Mouse (Mus musculus) CH12.LX (cell line): Measurements from ENCODE around the gene Itgal. TPM values are rescaled to one million over a fixed set of nuclear protein-coding genes. Genes with fewer than 3 reads are reported as not detected.

ENCODE experiments used
- DNase-seq: peaks from one replicate; pipeline ENCODE4 v3.0.0-alpha.2; 2013; ENCODE audit errors: extremely low read depth
- H3K27ac ChIP-seq: 2 replicates; pipeline ENCODE4 v1.5.1; 2012; ENCODE audit warnings: low read depth, mild to moderate bottlenecking, control low read depth, moderate library complexity; ENCODE audit not compliant: insufficient read depth
- H3K27me3 ChIP-seq: replicated peaks from 2 replicates; pipeline ENCODE3; 2012; ENCODE audit warnings: inconsistent platforms
- H3K36me3 ChIP-seq, 2 experiments: replicated peaks in 1 of 2; 2 replicates each; pipeline versions ENCODE3 to v1.6.1; 2012; ENCODE audit warnings: inconsistent platforms in 1 of 2, low read length in 1 of 2, mild to moderate bottlenecking in 1 of 2, mixed read lengths in 1 of 2, moderate library complexity in 1 of 2; ENCODE audit not compliant: control insufficient read depth in 1 of 2, insufficient read depth in 1 of 2
- H3K4me1 ChIP-seq, 2 experiments: 2 replicates each; pipeline ENCODE4 v1.6.1; 2012; ENCODE audit warnings: inconsistent platforms in 1 of 2, moderate library complexity in 1 of 2; ENCODE audit not compliant: insufficient read depth in 2 of 2, control insufficient read depth in 1 of 2
- H3K4me2 ChIP-seq: 2 replicates; pipeline ENCODE4 v1.6.1; 2012; ENCODE audit warnings: low read depth, mild to moderate bottlenecking, control low read depth; ENCODE audit not compliant: poor library complexity, insufficient read depth, severe bottlenecking
- H3K4me3 ChIP-seq, 3 experiments: fragments of 150-350 bp in 1 of 3; sonication (generic) in 1 of 3; replicated peaks in 1 of 3; 2 replicates each; pipeline versions ENCODE3 to v1.5.1; 2011 to 2012; ENCODE audit warnings: low read depth in 2 of 3, low read length in 2 of 3, mild to moderate bottlenecking in 2 of 3, moderate library complexity in 2 of 3, control low read depth in 1 of 3, improper control_type of control experiment in 1 of 3, inconsistent platforms in 1 of 3, mixed read lengths in 1 of 3; ENCODE audit not compliant: poor library complexity in 1 of 3
- H3K79me2 ChIP-seq: replicated peaks from 2 replicates; pipeline ENCODE4 v1.6.1; 2012; ENCODE audit warnings: mild to moderate bottlenecking, moderate library complexity; ENCODE audit not compliant: control insufficient read depth, poor library complexity, insufficient read depth, severe bottlenecking; ENCODE audit errors: extremely low read depth
- H3K9ac ChIP-seq: 2 replicates; pipeline ENCODE4 v1.6.1; 2012; ENCODE audit warnings: low read depth, mild to moderate bottlenecking, control low read depth, moderate library complexity; ENCODE audit not compliant: insufficient read depth
- H3K9me3 ChIP-seq: replicated peaks from 2 replicates; pipeline ENCODE3; 2012; ENCODE audit warnings: low read length, inconsistent platforms, mixed read lengths
- CHD1 ChIP-seq: IDR thresholded peaks from 2 replicates; pipeline ENCODE4 v1.6.1; 2012; ENCODE audit warnings: low read depth, low read length, improper control_type of control experiment, inconsistent platforms
- CHD2 ChIP-seq: IDR thresholded peaks from 2 replicates; pipeline ENCODE4 v1.6.1; 2011; ENCODE audit warnings: low read length, improper control_type of control experiment
- EP300 ChIP-seq: IDR thresholded peaks from 2 replicates; pipeline ENCODE4 v1.6.1; 2011; ENCODE audit warnings: low read length, improper control_type of control experiment
- ETS1 ChIP-seq: conservative IDR thresholded peaks from 2 replicates; pipeline ENCODE4 v1.6.1; 2012; ENCODE audit warnings: low read depth, mild to moderate bottlenecking, inconsistent platforms, low read length, improper control_type of control experiment, moderate library complexity
- JUN ChIP-seq: IDR thresholded peaks from 2 replicates; pipeline ENCODE4 v1.6.1; 2011; ENCODE audit warnings: low read depth, mild to moderate bottlenecking, low read length, improper control_type of control experiment, moderate library complexity; ENCODE audit not compliant: insufficient read depth
- JUND ChIP-seq: conservative IDR thresholded peaks from 2 replicates; pipeline ENCODE4 v1.6.1; 2011; ENCODE audit warnings: low read depth, low read length, improper control_type of control experiment
- MAX ChIP-seq: IDR thresholded peaks from 2 replicates; pipeline ENCODE4 v1.6.1; 2011; ENCODE audit warnings: low read length, improper control_type of control experiment
- MEF2A ChIP-seq: IDR thresholded peaks from 2 replicates; pipeline ENCODE4 v1.6.1; 2014; ENCODE audit warnings: low read depth, mild to moderate bottlenecking, inconsistent platforms, low read length, improper control_type of control experiment, borderline replicate concordance
- MXI1 ChIP-seq: IDR thresholded peaks from 2 replicates; pipeline ENCODE4 v1.6.1; 2011; ENCODE audit warnings: mild to moderate bottlenecking, low read depth, low read length, improper control_type of control experiment
- MYC ChIP-seq: IDR thresholded peaks from 2 replicates; pipeline ENCODE4 v1.6.1; 2011; ENCODE audit warnings: low read depth, mild to moderate bottlenecking, improper control_type of control experiment, low read length
- NRF1 ChIP-seq: IDR thresholded peaks from 2 replicates; pipeline ENCODE4 v1.6.1; 2014; ENCODE audit warnings: low read depth, mild to moderate bottlenecking, inconsistent platforms, low read length, improper control_type of control experiment, moderate library complexity
- POLR2A ChIP-seq: IDR thresholded peaks from 2 replicates; pipeline ENCODE4 v1.6.1; 2011; ENCODE audit warnings: low read depth, mild to moderate bottlenecking, improper control_type of control experiment, low read length
- POLR2AphosphoS2 ChIP-seq: IDR thresholded peaks from 2 replicates; pipeline ENCODE4 v1.6.1; 2011; ENCODE audit warnings: low read depth, low read length, improper control_type of control experiment
- RAD21 ChIP-seq: IDR thresholded peaks from 2 replicates; pipeline ENCODE4 v1.6.1; 2011; ENCODE audit warnings: low read depth, mild to moderate bottlenecking, low read length, improper control_type of control experiment, moderate library complexity
- RCOR1 ChIP-seq: conservative IDR thresholded peaks from 2 replicates; pipeline ENCODE4 v1.6.1; 2012; ENCODE audit warnings: low read depth, mild to moderate bottlenecking, inconsistent platforms, low read length, improper control_type of control experiment
- SIN3A ChIP-seq: IDR thresholded peaks from 2 replicates; pipeline ENCODE4 v1.6.1; 2012; ENCODE audit warnings: low read length, improper control_type of control experiment, inconsistent platforms
- TBP ChIP-seq: conservative IDR thresholded peaks from 2 replicates; pipeline ENCODE4 v1.6.1; 2011; ENCODE audit warnings: low read depth, low read length, improper control_type of control experiment
- TCF12 ChIP-seq: IDR thresholded peaks from 2 replicates; pipeline ENCODE4 v1.6.1; 2014; ENCODE audit warnings: low read depth, mild to moderate bottlenecking, inconsistent platforms, low read length, improper control_type of control experiment
- UBTF ChIP-seq: IDR thresholded peaks from 2 replicates; pipeline ENCODE4 v1.6.1; 2012; ENCODE audit warnings: low read depth, mild to moderate bottlenecking, inconsistent platforms, low read length, improper control_type of control experiment, moderate library complexity
- USF2 ChIP-seq: conservative IDR thresholded peaks from 2 replicates; pipeline ENCODE4 v1.6.1; 2011; ENCODE audit warnings: low read depth, low read length, improper control_type of control experiment
- ZC3H11A ChIP-seq: IDR thresholded peaks from 2 replicates; pipeline ENCODE4 v1.6.1; 2012; ENCODE audit warnings: low read depth, mild to moderate bottlenecking, inconsistent platforms, low read length, improper control_type of control experiment
- ZKSCAN1 ChIP-seq: IDR thresholded peaks from 2 replicates; pipeline ENCODE4 v1.6.1; 2012; ENCODE audit warnings: low read depth, inconsistent platforms, low read length, improper control_type of control experiment, borderline replicate concordance
- ZMIZ1 ChIP-seq: IDR thresholded peaks from 2 replicates; pipeline ENCODE4 v1.6.1; 2012; ENCODE audit warnings: low read depth, mild to moderate bottlenecking, inconsistent platforms, low read length, improper control_type of control experiment
- ZNF384 ChIP-seq: IDR thresholded peaks from 2 replicates; pipeline ENCODE4 v1.6.1; 2012; ENCODE audit warnings: low read depth, low read length, improper control_type of control experiment, inconsistent platforms
- dilution Hi-C: fragments of 300-500 bp; cut with MboI; formaldehyde crosslinking; loops from 2 replicates; pipeline ENCODE4 v1.14.3; 2020; ENCODE audit warnings: low sequenced_read_pairs; ENCODE audit not compliant: extremely low pct_unique_long_range_greater_than_20kb, extremely low pct_ligation_motif_present
- in situ Hi-C: fragments of 300-500 bp; cut with MboI; formaldehyde crosslinking; loops from 3 replicates; pipeline ENCODE4 v1.14.3; 2019; ENCODE audit warnings: low sequenced_read_pairs, low pct_ligation_motif_present, low pct_unique_long_range_greater_than_20kb, mixed read lengths
- polyA plus RNA-seq: library from polyadenylated mRNA; unstranded; fragments of >175 nt; gene quantifications from 2 replicates; pipeline ENCODE4 v1.2.1, GENCODE M21; 2012; ENCODE audit warnings: low read depth; ENCODE audit not compliant: insufficient read length
- total RNA-seq, 2 experiments: library from RNA; depleted of rRNA; stranded (reverse); fragments of 300-350 nt in 1 of 2; fragments of >200 nt in 1 of 2; gene quantifications; 2 replicates each; pipeline ENCODE4 v1.2.3; 2012 to 2014

Gene Itgal
- total and polyA plus RNA-seq, 3 experiments = 43.9 to 177 (median 69.0) TPM

- Histone ChIP-seq H3K36me3 (peaks cover 33 to 36% of the 10 kb centered on the region in 2 experiments), H3K4me1 (peaks cover 3 to 53% of the 10 kb centered on the region in 2 experiments; a peak in 3 of 4 replicates), H3K9me3 (no peaks in the 10 kb centered on the region), H3K27ac (peak overlapping the region; percentile 93), H3K4me3 (peak overlapping the region; percentile 64 to 75 (median 71)), H3K27me3 (no peaks in the 10 kb centered on the region), H3K4me2 (peak overlapping the region; percentile 82), H3K79me2 (peaks cover 57% of the 10 kb centered on the region), H3K9ac (peak overlapping the region; percentile 93)
- TF ChIP-seq ETS1 (peak; percentile 44; the same call in 1 of the 2 replicates), CHD1 (peak; percentile 67; the same call in 1 of the 2 replicates), ZNF384 (no peak), MEF2A (peak; percentile 48; the same call in 1 of the 2 replicates), UBTF (no peak), CHD2 (peak; percentile 27; the same call in 1 of the 2 replicates), TBP (0 out of 2 replicates have a peak, but pooled peaks have one; percentile 13), NRF1 (no peak), RCOR1 (0 out of 2 replicates have a peak, but pooled peaks have one; percentile 26), ZKSCAN1 (peak; percentile 100), SIN3A (peak; percentile 71), EP300 (peak; percentile 51; the same call in 1 of the 2 replicates), TCF12 (0 out of 2 replicates have a peak, but pooled peaks have one; percentile 27)
- peak; percentile 63 for DNase-seq
- in situ Hi-C loops (no loop called here), dilution Hi-C loops (no loop called here)
These were observed 1.6 kb downstream of the Itgal start for GRCm38 (mm10) chr7:127297586-127298193.

- in situ Hi-C loops = no loop called here
- no peak overlapping the region for H3K4me3 ChIP-seq
- H3K4me1 ChIP-seq = peaks cover 0 to 28% of the 10 kb centered on the region in 2 experiments; a peak in 2 of 4 replicates
- no peaks in the 10 kb centered on the region for H3K9me3 ChIP-seq
- no peak overlapping the region for H3K4me2 ChIP-seq
- H3K27me3 ChIP-seq = no peaks in the 10 kb centered on the region
- H3K27ac ChIP-seq = no peak overlapping the region
- TF ChIP-seq ZC3H11A (no peak), MYC (no peak), ZMIZ1 (no peak), POLR2AphosphoS2 (no peak), MXI1 (no peak), POLR2A (no peak), CHD1 (no peak), USF2 (no peak), JUN (no peak), RAD21 (no peak), MAX (no peak), SIN3A (no peak), TBP (no peak), JUND (no peak), NRF1 (no peak)
- no peak for DNase-seq
- peaks cover 17% of the 10 kb centered on the region for H3K79me2 ChIP-seq
- peaks cover 92 to 99% of the 10 kb centered on the region in 2 experiments for H3K36me3 ChIP-seq
- dilution Hi-C loops = no loop called here
- no peak overlapping the region for H3K9ac ChIP-seq
These were observed 12.4 kb downstream of the Itgal start for GRCm38 (mm10) chr7:127308431-127308830.
